Mouse (Mus musculus) adrenal gland (tissue): ENCODE measurements around the gene Frmpd2.

ENCODE experiments used
- intact Hi-C: fragments of 180-260 bp; cut with DNase I; formaldehyde crosslinking; loops from one replicate; pipeline ENCODE4 v1.15.1; 2025

Gene Frmpd2

GRCm38 (mm10) chr14:33506696-33507095, 35.2 kb downstream of the Frmpd2 start:
- intact Hi-C loops, result no loop called here

GRCm38 (mm10) chr14:33508660-33509059, 37.2 kb downstream of the Frmpd2 start:
- intact Hi-C loops, result no loop called here

DNA sequence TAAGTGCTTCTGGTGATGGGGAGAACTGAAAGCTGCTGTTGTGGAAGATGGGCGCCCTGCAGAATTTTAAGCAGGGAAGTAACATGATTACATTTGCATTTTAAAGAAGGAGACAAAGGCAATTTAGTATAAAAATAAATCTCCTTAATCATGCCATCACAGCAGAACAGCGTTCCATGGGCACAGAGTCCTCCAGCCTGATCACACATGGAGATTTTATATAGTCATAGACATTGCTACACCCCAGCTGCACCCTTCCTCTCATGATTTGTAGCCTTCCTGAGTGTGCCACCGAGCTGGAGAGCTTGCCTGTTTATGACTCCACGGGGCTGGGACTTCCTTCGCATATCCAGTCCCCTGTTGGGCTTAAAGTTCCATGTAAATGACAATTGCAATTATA, 42.4 kb downstream of the Frmpd2 start:
- intact Hi-C loops, result no loop called here

- intact Hi-C loops, result no loop called here
Measured at GRCm38 (mm10) chr14:33514756-33515285, 43.3 kb downstream of the Frmpd2 start.

DNA sequence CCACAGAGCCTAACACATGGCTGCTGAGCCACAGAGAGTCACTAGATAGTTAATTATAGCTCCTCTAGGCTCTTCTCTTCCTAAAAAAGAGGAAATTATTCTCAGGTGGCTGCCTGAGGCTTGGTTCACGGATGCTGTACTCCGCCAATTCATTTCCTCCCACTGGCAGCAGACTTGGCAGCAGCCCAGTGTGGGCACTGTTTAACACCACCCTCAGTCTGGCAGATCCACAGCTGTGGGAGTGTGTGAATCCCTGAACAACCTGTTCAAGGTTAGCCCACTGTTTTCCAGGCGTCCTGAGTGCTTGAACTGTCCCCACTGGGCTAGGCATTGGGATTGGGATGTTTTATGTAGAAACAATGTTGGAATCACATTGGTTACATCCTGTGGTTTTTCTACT, 50.0 kb downstream of the Frmpd2 start:
- intact Hi-C loops, result no loop called here

GRCm38 (mm10) chr14:33525272-33525983, 53.9 kb downstream of the Frmpd2 start:
- intact Hi-C loops, result no loop called here

DNA sequence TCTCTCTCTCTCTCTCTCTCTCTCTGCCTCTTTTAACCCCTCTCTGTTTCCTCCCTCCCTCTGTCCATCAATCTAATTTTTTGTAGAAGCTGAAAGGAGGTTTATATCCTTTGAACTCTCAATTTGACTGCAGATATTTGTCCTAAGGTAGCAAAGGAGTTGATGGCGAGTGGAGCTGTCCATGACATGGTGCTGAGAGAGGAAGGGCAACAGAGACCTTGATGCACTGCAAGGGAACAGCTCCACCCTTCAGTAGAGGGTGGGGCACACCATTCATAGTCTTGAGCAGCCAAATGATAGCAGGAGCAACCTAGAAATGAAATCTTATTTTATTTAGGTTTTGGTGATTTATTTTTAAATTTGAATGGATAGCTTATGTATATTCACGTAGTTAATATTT, 55.1 kb downstream of the Frmpd2 start:
- intact Hi-C loops, result no loop called here

DNA sequence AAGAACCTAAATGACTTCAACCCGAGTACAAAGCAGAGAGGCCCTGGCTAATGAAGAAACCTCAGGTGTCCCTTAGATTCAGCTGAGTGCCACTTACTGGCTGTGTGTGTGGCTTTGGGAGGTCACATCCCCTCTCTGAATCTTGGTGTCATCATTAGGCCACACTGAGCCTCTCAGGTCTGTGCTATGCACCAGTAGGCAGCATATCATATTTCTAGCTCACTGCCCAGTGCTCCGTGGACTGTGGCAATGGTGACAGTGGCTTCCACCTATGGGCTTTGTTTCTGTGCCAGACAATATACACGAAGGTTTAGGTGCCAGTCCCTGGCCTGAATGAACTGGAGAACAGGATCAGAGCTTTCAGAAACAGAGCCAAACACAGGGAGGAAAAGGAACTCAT, 56.4 kb downstream of the Frmpd2 start:
- intact Hi-C loops, result no loop called here

DNA sequence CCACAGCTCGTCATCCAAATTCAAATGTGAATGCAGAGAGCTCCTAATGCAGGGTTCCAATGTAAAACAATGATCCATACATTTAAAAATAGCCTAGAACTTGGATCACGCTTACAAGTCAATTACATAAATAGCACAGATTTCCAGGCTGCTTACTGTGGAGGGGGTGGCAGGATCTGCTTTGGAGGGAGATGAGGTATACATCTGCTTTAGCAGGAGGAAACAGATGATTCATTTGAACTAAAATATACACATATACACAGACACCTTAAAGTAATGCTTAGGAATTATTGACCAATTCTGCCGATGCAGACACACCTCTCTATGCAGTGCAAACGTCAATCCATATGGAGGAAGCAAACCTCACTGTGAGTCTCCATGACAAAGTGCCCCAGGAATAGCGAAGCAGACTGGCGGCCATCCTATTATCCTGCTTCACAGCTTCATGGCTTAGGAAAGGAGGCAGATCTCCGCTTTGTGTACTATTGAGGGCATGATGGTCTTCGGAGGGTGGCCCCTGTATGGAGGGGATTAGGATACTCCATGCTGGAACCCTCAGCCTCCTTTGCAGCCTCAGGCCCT, 59.9 kb downstream of the Frmpd2 start:
- intact Hi-C loops, result no loop called here

GRCm38 (mm10) chr14:33532792-33533191, 61.3 kb downstream of the Frmpd2 start:
- intact Hi-C loops, result no loop called here

GRCm38 (mm10) chr14:33533516-33533915, 62.0 kb downstream of the Frmpd2 start:
- intact Hi-C loops, result no loop called here

GRCm38 (mm10) chr14:33535317-33535716, 63.8 kb downstream of the Frmpd2 start:
- intact Hi-C loops, result no loop called here

DNA sequence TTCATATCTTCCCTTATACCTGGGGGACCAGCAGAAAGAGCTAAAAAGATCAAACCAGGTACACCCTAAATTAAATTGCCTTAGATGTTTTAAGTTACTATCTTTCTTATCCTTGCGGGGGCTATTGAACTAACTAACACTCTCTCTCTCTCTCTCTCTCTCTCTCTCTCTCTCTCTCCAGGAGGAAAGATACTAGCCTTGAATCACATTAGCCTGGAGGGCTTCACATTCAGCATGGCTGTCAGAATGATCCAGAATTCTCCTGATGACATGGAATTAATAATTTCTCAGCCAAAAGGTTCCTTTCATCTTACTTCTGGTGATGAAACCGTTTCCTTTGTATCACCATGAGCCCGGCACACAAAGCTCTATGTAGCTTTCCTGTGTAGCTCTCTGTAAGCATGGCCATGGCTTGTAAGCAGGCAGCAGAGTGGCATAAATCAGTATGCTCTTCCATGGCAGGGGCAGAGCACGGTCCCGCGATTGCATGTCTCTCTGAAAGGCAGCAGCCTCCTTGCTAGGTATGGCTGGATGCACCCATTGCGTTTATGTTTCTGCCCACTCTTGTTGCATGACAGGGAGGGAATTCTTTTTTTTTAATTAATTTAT, 68.2 kb downstream of the Frmpd2 start:
- intact Hi-C loops, result no loop called here

DNA sequence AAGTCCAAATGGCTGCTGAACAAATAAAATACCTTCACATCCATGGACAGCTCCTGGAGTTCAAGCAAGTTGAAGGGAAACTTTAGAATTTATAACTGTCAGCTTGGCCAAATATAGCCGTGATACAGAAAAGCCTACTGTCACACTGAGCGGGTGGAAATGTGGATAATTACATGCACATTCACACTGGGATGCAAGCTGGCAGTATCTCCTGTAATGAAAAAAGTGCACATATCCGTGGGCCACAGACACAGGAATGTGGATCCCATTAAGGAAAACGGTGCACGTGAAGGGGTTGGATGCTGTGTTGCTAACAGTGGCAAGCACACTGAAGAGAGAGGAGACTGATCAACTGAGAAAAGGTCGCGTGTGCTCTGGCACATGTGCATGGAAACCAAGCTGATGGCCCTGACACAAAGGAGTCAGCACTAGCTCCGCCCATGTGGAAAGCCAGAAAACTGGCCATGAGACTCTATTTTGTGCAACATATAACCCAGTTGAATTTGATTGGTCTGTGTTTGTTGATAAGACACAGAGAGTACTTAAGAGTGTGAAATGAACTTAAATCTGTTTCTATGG, 74.2 kb downstream of the Frmpd2 start:
- intact Hi-C loops, result no loop called here

DNA sequence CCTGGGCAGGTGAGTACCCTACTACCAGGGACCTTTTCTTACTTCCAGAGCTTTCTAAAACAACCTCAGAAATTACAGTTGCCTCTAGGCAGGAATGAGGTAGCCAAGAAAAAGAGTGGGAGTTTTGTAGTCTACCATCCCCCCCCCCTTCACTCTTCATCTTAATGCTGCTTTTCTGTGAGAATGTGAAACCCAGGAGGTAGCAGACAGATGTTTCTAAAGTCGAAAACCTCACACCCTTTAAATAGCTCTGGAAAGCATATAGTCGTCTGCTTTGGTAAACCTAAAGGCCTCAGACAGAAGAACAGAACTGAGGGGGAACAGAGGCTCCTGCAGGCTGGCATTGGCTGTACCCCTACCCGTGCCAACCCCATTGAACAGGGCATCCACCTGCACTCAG, 77.2 kb downstream of the Frmpd2 start:
- intact Hi-C loops, result no loop called here

DNA sequence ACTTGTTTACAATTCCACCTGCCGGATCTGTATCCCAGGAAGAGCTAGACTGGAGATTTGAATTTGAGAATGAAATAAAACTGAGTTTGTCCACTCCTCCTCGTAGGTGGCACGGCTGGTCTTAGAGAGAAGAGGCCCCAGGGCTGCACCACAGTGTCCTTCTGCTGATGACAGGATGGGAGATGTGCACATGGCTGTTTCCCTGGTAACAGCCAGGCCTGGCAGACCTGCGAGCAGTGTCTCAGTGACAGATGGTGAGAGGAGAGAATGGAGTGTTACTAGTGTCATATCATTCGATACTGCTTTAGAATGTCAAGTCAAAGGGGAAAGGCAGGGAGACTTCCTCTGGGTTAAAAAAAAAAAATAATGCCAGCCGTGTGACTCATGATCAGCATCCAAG, 78.4 kb downstream of the Frmpd2 start:
- intact Hi-C loops, result no loop called here

GRCm38 (mm10) chr14:33570737-33571136, 99.2 kb downstream of the Frmpd2 start:
- intact Hi-C loops, result no loop called here

- intact Hi-C loops, result no loop called here
Measured at GRCm38 (mm10) chr14:33573643-33574042, 102.1 kb downstream of the Frmpd2 start.

GRCm38 (mm10) chr14:33579771-33580484, 108.4 kb downstream of the Frmpd2 start:
- intact Hi-C loops, result no loop called here

DNA sequence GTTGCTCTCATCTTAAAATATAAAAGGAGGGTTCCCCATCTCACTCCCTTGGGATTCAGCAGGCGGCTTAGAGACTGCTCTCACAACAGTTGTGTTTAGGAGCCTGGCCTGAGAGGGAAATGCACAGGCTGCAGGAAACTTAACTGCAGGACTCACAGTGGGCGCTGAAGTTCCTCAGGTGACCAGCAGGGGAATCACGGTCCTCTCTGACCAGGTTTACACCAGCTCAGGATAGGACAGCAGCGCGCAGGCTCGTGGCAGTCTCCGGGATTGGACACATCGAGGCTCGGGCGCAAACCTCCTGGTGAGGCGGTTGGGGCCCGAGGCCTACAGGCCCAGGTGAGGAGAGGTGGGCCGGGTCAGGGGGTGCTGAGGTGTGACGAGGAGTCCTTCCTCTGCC, 117.5 kb downstream of the Frmpd2 start, which contains the start of gene Ptpn20:
Gene Ptpn20, plus strand, starts transcription at position 257 of the 400 bp plus-strand sequence.
- intact Hi-C loops, result no loop called here

- intact Hi-C loops, result no loop called here
Measured at GRCm38 (mm10) chr14:33598376-33599130, 127.1 kb downstream of the Frmpd2 start.
